Mouse (Mus musculus) olfactory bulb, adult 2 months (tissue): ENCODE data around the gene Ndufa5.

Experiments
- CTCF ChIP-seq: fragments of 200-500 bp; IDR thresholded peaks from 2 replicates; pipeline ENCODE4 v1.5.1; 2012; ENCODE audit warnings: low read depth, mild to moderate bottlenecking, low read length, moderate library complexity; ENCODE audit not compliant: insufficient read depth
- POLR2A ChIP-seq: fragments of 200-500 bp; IDR thresholded peaks from 2 replicates; pipeline ENCODE4 v1.6.1; 2012; ENCODE audit warnings: mild to moderate bottlenecking, low read depth, low read length, moderate library complexity; ENCODE audit not compliant: insufficient read depth

- no peak for TF ChIP-seq CTCF
- TF ChIP-seq POLR2A: no peak
These were observed 57.2 kb downstream of the Ndufa5 start for GRCm38 (mm10) chr6:24470571-24471132.
